Mouse (Mus musculus): ENCODE measurements around the gene Sap30. TPM values are rescaled to one million over a fixed set of nuclear protein-coding genes. Genes with fewer than 3 reads are reported as not detected.

Sap30 gene
- total and polyA plus RNA-seq, 2 experiments from 2014 or later: 36.7 to 57.2 TPM

- H3K4me3 ChIP-seq (ENCODE audit: low read depth, low read length): no peak overlapping the region
- TF ChIP-seq EP300 (IDR thresholded peaks at IDR 0.05; ENCODE audit: low read depth) (no peak), CTCF (IDR thresholded peaks at IDR 0.05; ENCODE audit: low read depth) (no peak)
- 63% methylated on average over 4 of the region's 4 CpGs for WGBS
- no peak overlapping the region for H3K4me2 ChIP-seq (ENCODE audit: low read depth, low read length)
- H3K36me3 ChIP-seq (replicated peaks; ENCODE audit: control insufficient read depth, insufficient read depth, low read length): no peaks in the 10 kb centered on the region
- H3K9me3 ChIP-seq (replicated peaks; ENCODE audit: control insufficient read depth, low read length): no peaks in the 10 kb centered on the region
- ATAC-seq (ENCODE audit: insufficient read depth, low read depth): no peak
- no peak overlapping the region for H3K27ac ChIP-seq (ENCODE audit: low read depth)
- no peak overlapping the region for H3K9ac ChIP-seq (replicated peaks; ENCODE audit: low read depth, low read length)
- DNase-seq (ENCODE audit: low spot score): no peak
- H3K4me1 ChIP-seq (ENCODE audit: control insufficient read depth, insufficient read depth): no peaks in the 10 kb centered on the region
- no peaks in the 10 kb centered on the region for H3K27me3 ChIP-seq (ENCODE audit: control insufficient read depth, insufficient read depth, low read length)
Observed at GRCm38 (mm10) chr8:57443289-57443688, 44.4 kb downstream of the Sap30 start.

GRCm38 (mm10) chr8:57441556-57441955 lies 46.1 kb downstream of the Sap30 start:
- no peak overlapping the region for H3K27ac ChIP-seq (ENCODE audit: low read depth)
- WGBS: 82% methylated on average over 5 of the region's 5 CpGs

GRCm38 (mm10) chr8:57441131-57441530 lies 46.5 kb downstream of the Sap30 start:
- H3K27ac ChIP-seq (ENCODE audit: low read depth): no peak overlapping the region
- H3K36me3 ChIP-seq (replicated peaks; ENCODE audit: control insufficient read depth, insufficient read depth, low read length): no peaks in the 10 kb centered on the region
- WGBS: 73% methylated on average over 4 of the region's 4 CpGs
- DNase-seq (ENCODE audit: low spot score) (no peak), ATAC-seq (ENCODE audit: insufficient read depth, low read depth) (no peak)
- H3K9ac ChIP-seq (replicated peaks; ENCODE audit: low read depth, low read length): no peak overlapping the region
- H3K9me3 ChIP-seq (replicated peaks; ENCODE audit: control insufficient read depth, low read length): no peaks in the 10 kb centered on the region
- no peaks in the 10 kb centered on the region for H3K4me1 ChIP-seq (ENCODE audit: control insufficient read depth, insufficient read depth)
- H3K27me3 ChIP-seq (ENCODE audit: control insufficient read depth, insufficient read depth, low read length): no peaks in the 10 kb centered on the region
- H3K4me3 ChIP-seq (ENCODE audit: low read depth, low read length): no peak overlapping the region
- no peak overlapping the region for H3K4me2 ChIP-seq (ENCODE audit: low read depth, low read length)
- TF ChIP-seq EP300 (IDR thresholded peaks at IDR 0.05; ENCODE audit: low read depth) (no peak), CTCF (IDR thresholded peaks at IDR 0.05; ENCODE audit: low read depth) (no peak)

More at GRCm38 (mm10) chr8:57441556-57441955, 46.1 kb downstream of the Sap30 start:
- H3K9ac ChIP-seq (replicated peaks; ENCODE audit: low read depth, low read length): no peak overlapping the region
- no peak for ATAC-seq (ENCODE audit: insufficient read depth, low read depth)
- no peak for DNase-seq (ENCODE audit: low spot score)
- H3K4me2 ChIP-seq (ENCODE audit: low read depth, low read length): no peak overlapping the region
- TF ChIP-seq EP300 (IDR thresholded peaks at IDR 0.05; ENCODE audit: low read depth) (no peak), CTCF (IDR thresholded peaks at IDR 0.05; ENCODE audit: low read depth) (no peak)
- H3K4me3 ChIP-seq (ENCODE audit: low read depth, low read length): no peak overlapping the region
- H3K4me1 ChIP-seq (ENCODE audit: control insufficient read depth, insufficient read depth): no peaks in the 10 kb centered on the region
- no peaks in the 10 kb centered on the region for H3K36me3 ChIP-seq (replicated peaks; ENCODE audit: control insufficient read depth, insufficient read depth, low read length)
- H3K9me3 ChIP-seq (replicated peaks; ENCODE audit: control insufficient read depth, low read length): no peaks in the 10 kb centered on the region
- H3K27me3 ChIP-seq (ENCODE audit: control insufficient read depth, insufficient read depth, low read length): no peaks in the 10 kb centered on the region

- no peaks in the 10 kb centered on the region for H3K36me3 ChIP-seq (replicated peaks; ENCODE audit: control insufficient read depth, insufficient read depth, low read length)
- TF ChIP-seq EP300 (IDR thresholded peaks at IDR 0.05; ENCODE audit: low read depth): no peak
- no peak for TF ChIP-seq CTCF (IDR thresholded peaks at IDR 0.05; ENCODE audit: low read depth)
- no peak overlapping the region for H3K9ac ChIP-seq (replicated peaks; ENCODE audit: low read depth, low read length)
- no peak overlapping the region for H3K4me3 ChIP-seq (ENCODE audit: low read depth, low read length)
- no peak overlapping the region for H3K27ac ChIP-seq (ENCODE audit: low read depth)
- no peak overlapping the region for H3K4me2 ChIP-seq (ENCODE audit: low read depth, low read length)
- no peaks in the 10 kb centered on the region for H3K4me1 ChIP-seq (ENCODE audit: control insufficient read depth, insufficient read depth)
- ATAC-seq (ENCODE audit: insufficient read depth, low read depth) (no peak), DNase-seq (ENCODE audit: low spot score) (no peak)
- no peaks in the 10 kb centered on the region for H3K9me3 ChIP-seq (replicated peaks; ENCODE audit: control insufficient read depth, low read length)
- 88% methylated on average over 9 of the region's 9 CpGs for WGBS
- no peaks in the 10 kb centered on the region for H3K27me3 ChIP-seq (ENCODE audit: control insufficient read depth, insufficient read depth, low read length)
Observed at GRCm38 (mm10) chr8:57436437-57436796, 51.2 kb downstream of the Sap30 start.

- DNase-seq (ENCODE audit: low spot score): no peak
- ATAC-seq (ENCODE audit: insufficient read depth, low read depth): no peak
- no peaks in the 10 kb centered on the region for H3K9me3 ChIP-seq (replicated peaks; ENCODE audit: control insufficient read depth, low read length)
Observed at GRCm38 (mm10) chr8:57435768-57436436, 51.8 kb downstream of the Sap30 start.

GRCm38 (mm10) chr8:57432802-57433201 lies 54.9 kb downstream of the Sap30 start:
- no peak for TF ChIP-seq CTCF (IDR thresholded peaks at IDR 0.05; ENCODE audit: low read depth)
- no peak for TF ChIP-seq EP300 (IDR thresholded peaks at IDR 0.05; ENCODE audit: low read depth)

More at GRCm38 (mm10) chr8:57435768-57436436, 51.8 kb downstream of the Sap30 start:
- Histone ChIP-seq H3K27me3 (ENCODE audit: control insufficient read depth, insufficient read depth, low read length) (no peaks in the 10 kb centered on the region), H3K36me3 (replicated peaks; ENCODE audit: control insufficient read depth, insufficient read depth, low read length) (no peaks in the 10 kb centered on the region), H3K27ac (ENCODE audit: low read depth) (no peak overlapping the region), H3K9ac (replicated peaks; ENCODE audit: low read depth, low read length) (no peak overlapping the region), H3K4me3 (ENCODE audit: low read depth, low read length) (no peak overlapping the region), H3K4me2 (ENCODE audit: low read depth, low read length) (no peak overlapping the region), H3K4me1 (ENCODE audit: control insufficient read depth, insufficient read depth) (no peaks in the 10 kb centered on the region)
- TF ChIP-seq EP300 (IDR thresholded peaks at IDR 0.05; ENCODE audit: low read depth): no peak
- WGBS: 56% methylated on average over 18 of the region's 18 CpGs

More at GRCm38 (mm10) chr8:57432802-57433201, 54.9 kb downstream of the Sap30 start:
- DNase-seq (ENCODE audit: low spot score): no peak
- Histone ChIP-seq H3K9me3 (replicated peaks; ENCODE audit: control insufficient read depth, low read length) (no peaks in the 10 kb centered on the region), H3K4me2 (ENCODE audit: low read depth, low read length) (no peak overlapping the region), H3K4me3 (ENCODE audit: low read depth, low read length) (no peak overlapping the region), H3K27me3 (ENCODE audit: control insufficient read depth, insufficient read depth, low read length) (no peaks in the 10 kb centered on the region), H3K27ac (ENCODE audit: low read depth) (no peak overlapping the region), H3K4me1 (ENCODE audit: control insufficient read depth, insufficient read depth) (no peaks in the 10 kb centered on the region), H3K9ac (replicated peaks; ENCODE audit: low read depth, low read length) (no peak overlapping the region), H3K36me3 (replicated peaks; ENCODE audit: control insufficient read depth, insufficient read depth, low read length) (no peaks in the 10 kb centered on the region)
- ATAC-seq (ENCODE audit: insufficient read depth, low read depth): no peak
- WGBS: 86% methylated on average over 5 of the region's 5 CpGs

Other genes with a start within 250 kb of the Sap30 start
- 33.2 and 39.5 TPM in 2 replicates for gene Hand2, start 166.9 kb downstream of the Sap30 start, total RNA-seq (2014; rRNA removed; ENCODE audit: low replicate concordance)
- gene Hand2, start 166.9 kb downstream of the Sap30 start, polyA plus RNA-seq (2015; fragmentation: Nextera tagmentation; extraction: Ambion mirVana): 9.9 and 11.7 TPM in 2 replicates
- not detected in 2 replicates for gene Scrg1, start 31.9 kb downstream of the Sap30 start, total RNA-seq (2014; rRNA removed; ENCODE audit: low replicate concordance)
- gene Scrg1, start 31.9 kb downstream of the Sap30 start, polyA plus RNA-seq (2015; fragmentation: Nextera tagmentation; extraction: Ambion mirVana): 0.40 and 0.47 TPM in 2 replicates
- gene Hmgb2, start 24.0 kb upstream of the Sap30 start, total RNA-seq (2014; rRNA removed; ENCODE audit: low replicate concordance): 22.1 and 25.6 TPM in 2 replicates
- 123 and 145 TPM in 2 replicates for gene Hmgb2, start 24.0 kb upstream of the Sap30 start, polyA plus RNA-seq (2015; fragmentation: Nextera tagmentation; extraction: Ambion mirVana)
- 7.2 and 10.4 TPM in 2 replicates for gene Galnt7, start 165.2 kb upstream of the Sap30 start, total RNA-seq (2014; rRNA removed; ENCODE audit: low replicate concordance)
- 3.5 and 3.6 TPM in 2 replicates for gene Galnt7, start 165.2 kb upstream of the Sap30 start, polyA plus RNA-seq (2015; fragmentation: Nextera tagmentation; extraction: Ambion mirVana)

Data from heart, postnatal 0 days (tissue).